Mouse (Mus musculus) spleen, adult 2 months (tissue): Measurements from ENCODE around the gene Bcl2.

ENCODE experiments used
- CTCF ChIP-seq: fragments of 200-500 bp; IDR thresholded peaks from 2 replicates; pipeline ENCODE4 v1.5.1; 2011; ENCODE audit warnings: mild to moderate bottlenecking, inconsistent platforms; ENCODE audit not compliant: insufficient read depth, insufficient read length, insufficient replicate concordance; ENCODE audit errors: extremely low read depth
- POLR2A ChIP-seq: fragments of 200-500 bp; IDR thresholded peaks from 2 replicates; pipeline ENCODE4 v1.6.1; 2011; ENCODE audit warnings: low read depth, low read length, inconsistent platforms

DNA sequence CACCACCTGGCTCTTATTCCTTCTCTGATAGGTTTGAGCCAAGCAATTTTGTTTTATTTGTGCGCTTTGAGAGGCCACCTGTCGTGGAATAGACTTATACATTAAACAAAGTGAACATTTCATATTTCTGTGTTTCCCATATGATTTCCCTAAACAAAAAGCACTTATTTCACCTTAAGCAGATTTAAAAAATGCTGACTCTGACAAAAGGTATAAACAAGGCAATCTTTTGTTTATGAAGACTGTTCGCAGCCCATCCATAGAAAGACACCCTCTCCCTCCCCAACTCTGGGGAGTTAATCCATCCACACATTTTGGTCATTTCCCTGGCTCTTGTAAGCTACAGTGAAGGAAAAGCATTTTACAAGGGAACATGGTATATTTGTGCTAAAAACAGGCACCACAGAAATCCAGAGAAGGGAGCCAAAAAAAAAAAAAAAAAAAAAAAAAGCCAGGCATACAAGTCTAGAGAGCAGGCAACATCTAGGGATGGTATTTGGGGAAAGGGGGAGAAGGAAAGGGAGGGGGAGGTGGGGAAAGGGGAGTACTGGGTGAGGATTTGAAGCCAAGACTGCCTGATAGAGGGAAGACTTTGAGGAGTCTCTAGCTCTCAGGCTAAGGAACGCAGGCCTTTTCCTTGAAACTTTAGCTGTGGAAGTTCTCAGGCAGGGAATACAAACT lies 105.8 kb downstream of the Bcl2 start:
- TF ChIP-seq CTCF = no peak
- TF ChIP-seq POLR2A = no peak
